Mouse (Mus musculus) retina, embryonic 14.5 days (tissue): ENCODE measurements at regions not wholly inside any gene's neighbourhood (a gene's known extent, or its start where the extent isn't known, plus 50 kb on each side); places are given as distances from the start of the nearest gene placed in this dataset.

Experiments
- DNase-seq: peaks from one replicate; pipeline ENCODE4 v3.0.0-alpha.2; 2015; ENCODE audit warnings: low spot score

- DNase-seq, result peak; percentile 31
Observed at GRCm38 (mm10) chr8:6002612-6003011, 897.5 kb upstream of the Slc10a2 start.

DNA sequence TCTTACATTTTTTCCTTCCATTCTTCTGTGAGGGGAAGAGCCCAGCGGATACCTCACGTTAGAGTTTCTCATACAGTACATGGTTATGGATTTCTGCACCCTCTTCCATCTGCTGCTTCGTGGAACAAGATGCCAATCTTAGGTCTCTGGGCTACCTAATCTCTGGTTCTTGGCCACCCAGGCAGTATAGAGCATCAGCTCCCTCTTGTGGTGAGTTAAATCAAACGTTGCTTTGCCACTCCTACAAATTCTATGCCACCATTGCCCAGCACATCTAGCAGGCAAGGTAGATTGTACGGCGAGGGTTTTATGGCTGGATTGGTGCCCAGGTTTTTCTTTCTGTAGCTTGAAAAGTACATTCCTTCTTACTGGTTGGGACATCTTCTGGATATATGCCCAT lies 889.7 kb upstream of the Slc10a2 start:
- peak; percentile 38 for DNase-seq

DNA sequence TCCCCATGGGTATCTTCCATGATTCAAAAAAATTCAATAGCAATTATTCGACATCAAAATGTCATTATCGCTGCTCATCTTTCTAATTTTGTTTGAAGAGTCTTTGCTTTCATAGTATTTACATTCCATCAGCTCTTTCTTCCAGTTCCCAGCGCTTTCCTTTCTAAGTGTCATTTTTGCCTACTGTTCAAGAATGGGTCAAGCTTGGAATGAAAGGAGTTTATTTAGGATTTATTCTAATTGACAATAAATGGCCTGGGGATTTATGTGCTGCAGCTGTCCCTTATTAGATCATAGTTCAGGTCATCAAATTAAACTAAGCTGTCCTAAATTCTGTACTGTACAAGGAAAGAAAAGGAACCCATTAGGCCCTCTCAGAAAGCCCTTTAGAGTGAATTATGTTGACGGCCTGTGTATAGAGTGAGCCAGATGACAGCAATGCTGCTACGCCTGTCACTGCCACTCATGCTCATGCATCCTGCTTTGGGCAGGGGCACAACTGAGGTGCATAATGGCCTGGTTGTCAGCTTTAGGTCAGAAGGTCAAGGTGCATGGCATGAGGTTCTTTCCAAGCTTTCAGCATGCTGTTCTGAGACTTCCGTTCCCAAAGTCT lies 860.4 kb upstream of the Slc10a2 start:
- DNase-seq, result peak; percentile 91

GRCm38 (mm10) chr8:5964299-5964698 lies 859.1 kb upstream of the Slc10a2 start:
- peak; percentile 8 for DNase-seq

DNA sequence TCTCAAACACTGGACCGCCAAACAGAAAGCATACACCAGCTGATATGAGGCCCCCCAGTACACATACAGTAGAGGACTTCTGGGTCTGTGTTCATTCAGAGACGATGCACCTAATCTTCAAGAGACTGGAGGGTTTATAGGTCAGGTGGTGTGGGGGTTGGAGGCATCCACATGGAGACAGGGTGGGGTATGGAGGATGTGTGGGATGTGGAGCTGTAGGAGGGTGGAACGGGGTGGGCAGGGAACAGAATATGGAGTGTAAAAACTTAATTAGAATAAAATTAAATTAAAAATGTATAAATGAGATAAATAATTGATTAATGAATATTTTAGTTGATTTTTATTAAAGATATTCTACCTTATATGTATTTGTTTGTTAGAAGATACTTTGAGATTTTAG lies 832.9 kb upstream of the Slc10a2 start:
- DNase-seq, result no peak

DNA sequence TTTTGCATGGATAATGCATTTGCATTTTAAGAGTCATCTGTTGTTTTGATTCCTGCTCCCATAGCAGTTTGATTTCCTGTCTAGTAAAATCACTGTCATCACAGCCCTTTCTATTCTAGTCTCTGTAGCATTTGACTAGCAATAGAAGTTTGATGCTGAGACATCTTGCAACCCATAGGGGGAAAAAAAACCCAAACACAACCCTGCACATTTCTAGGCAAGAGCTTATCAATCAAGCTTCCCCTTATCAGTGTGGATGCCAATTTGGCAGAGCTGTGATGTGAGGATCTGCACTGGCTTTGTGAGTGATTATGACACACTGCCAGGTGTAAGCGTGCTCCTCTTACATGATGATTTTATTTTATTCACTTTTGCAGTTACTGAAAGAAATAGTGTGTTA lies 813.0 kb upstream of the Slc10a2 start:
- DNase-seq, result no peak
